Mouse (Mus musculus) neural tube, embryonic 14.5 days (tissue): ENCODE results near the gene March8. TPM values are rescaled to one million over a fixed set of nuclear protein-coding genes. Genes with fewer than 3 reads are reported as not detected.
A peak's percentile ranks its signal among the peaks of the same experiment; 100 is the strongest.

ENCODE experiments used
- ATAC-seq: fragments of 200-750 bp; cut with Nextera tagmentation; 2 replicates; pipeline ENCODE4 v1.8.0; 2017; ENCODE audit warnings: low read depth, mild to moderate bottlenecking, moderate TSS enrichment, moderate library complexity
- H3K27ac ChIP-seq: fragments of 300-500 bp; sonication (generic); 2 replicates; pipeline ENCODE4 v1.5.1; 2014; ENCODE audit warnings: low read depth, mild to moderate bottlenecking, control low read depth, low read length, moderate library complexity, mixed read lengths
- H3K27me3 ChIP-seq: fragments of 300-500 bp; sonication (generic); 2 replicates; pipeline ENCODE4 v1.6.1; 2014; ENCODE audit warnings: low read length; ENCODE audit not compliant: control insufficient read depth, insufficient read depth
- H3K36me3 ChIP-seq: fragments of 300-500 bp; sonication (generic); 2 replicates; pipeline ENCODE4 v1.6.1; 2014; ENCODE audit warnings: low read length, mixed read lengths; ENCODE audit not compliant: control insufficient read depth, insufficient read depth
- H3K4me1 ChIP-seq: fragments of 300-500 bp; sonication (generic); 2 replicates; pipeline ENCODE4 v1.6.1; 2014; ENCODE audit warnings: low read length; ENCODE audit not compliant: control insufficient read depth, insufficient read depth
- H3K4me2 ChIP-seq: fragments of 300-500 bp; sonication (generic); 2 replicates; pipeline ENCODE4 v1.6.1; 2014; ENCODE audit warnings: mild to moderate bottlenecking, low read depth, low read length, control low read depth
- H3K4me3 ChIP-seq: fragments of 300-500 bp; sonication (generic); 2 replicates; pipeline ENCODE4 v1.5.1; 2014; ENCODE audit warnings: low read depth, low read length, control low read depth, mixed read lengths
- H3K9ac ChIP-seq: fragments of 300-500 bp; sonication (generic); replicated peaks from 2 replicates; pipeline ENCODE4 v1.6.1; 2014; ENCODE audit warnings: low read depth, mild to moderate bottlenecking, control low read depth, low read length, mixed read lengths
- H3K9me3 ChIP-seq: fragments of 300-500 bp; sonication (generic); 2 replicates; pipeline ENCODE4 v1.6.1; 2016; ENCODE audit warnings: low read length; ENCODE audit not compliant: control insufficient read depth
- WGBS: fragments of 180-500 bp; shearing (Covaris S2); extraction: QIAGEN DNeasy Blood & Tissue Kit; methylation state at CpG from one replicate; pipeline ENCODE4 v1.1.7; 2014; 5-methylcytosine and 5-hydroxymethylcytosine counted together
- polyA plus RNA-seq: library from polyadenylated mRNA; unstranded; fragments of >200 nt; fragmentation: Nextera tagmentation; extraction: Ambion mirVana; gene quantifications from 2 replicates; pipeline ENCODE4 v1.2.1, GENCODE M21; 2014

March8 gene
- polyA plus RNA-seq, result 64.0 and 72.8 TPM in 2 replicates

DNA sequence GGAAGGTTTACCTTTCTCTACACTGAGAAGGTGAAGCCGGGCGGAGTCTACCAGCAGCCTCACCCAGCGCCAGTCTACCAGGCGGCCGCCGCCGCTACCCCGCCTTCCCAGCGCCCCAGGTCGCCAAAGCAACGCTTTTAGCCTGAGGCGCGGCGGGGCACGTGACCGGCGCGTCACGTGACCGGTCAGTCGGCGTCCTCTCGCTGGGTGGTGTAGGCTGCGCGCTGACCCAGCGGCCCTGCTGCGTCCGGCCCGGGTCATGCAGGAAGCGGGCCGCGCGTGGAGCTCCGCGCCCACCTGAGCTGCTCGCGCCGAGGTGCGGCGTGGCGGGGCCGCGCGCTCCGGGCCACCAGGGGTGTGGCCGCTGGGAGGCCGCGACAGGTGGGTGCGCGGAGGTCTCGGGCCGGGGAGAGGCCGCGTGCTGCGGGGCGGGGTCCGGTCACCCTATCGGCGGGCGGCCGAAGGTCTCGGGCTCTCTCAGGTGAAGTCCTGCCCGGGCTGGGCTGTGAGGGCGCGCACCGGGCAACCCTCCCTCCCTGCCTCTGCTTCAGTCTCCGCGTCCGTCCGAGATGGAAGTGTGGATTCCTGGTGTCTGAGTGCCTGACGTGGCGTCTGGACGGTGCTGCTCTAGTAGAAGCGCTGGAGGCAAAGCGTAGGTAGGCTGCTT is at the start of gene March8:
March8 (plus strand) TSS at position 190 of the 667 bp plus-strand sequence.
- H3K4me1 ChIP-seq, result peaks cover 15% of the 10 kb centered on the region
- H3K4me3 ChIP-seq, result peak within 1 kb of the TSS; percentile 96
- H3K27me3 ChIP-seq, result no peaks in the 10 kb centered on the region
- H3K4me2 ChIP-seq, result peak within 1 kb of the TSS; percentile 63
- peak within 1 kb of the TSS; percentile 67; the same call in 1 of the 2 replicates for H3K27ac ChIP-seq
- no peaks in the 10 kb centered on the region for H3K36me3 ChIP-seq
- H3K9me3 ChIP-seq, result no peaks in the 10 kb centered on the region
- peak; percentile 93 for ATAC-seq
- peak within 1 kb of the TSS; percentile 88 for H3K9ac ChIP-seq
- under 1% methylated on average over 73 of the region's 75 CpGs for WGBS

DNA sequence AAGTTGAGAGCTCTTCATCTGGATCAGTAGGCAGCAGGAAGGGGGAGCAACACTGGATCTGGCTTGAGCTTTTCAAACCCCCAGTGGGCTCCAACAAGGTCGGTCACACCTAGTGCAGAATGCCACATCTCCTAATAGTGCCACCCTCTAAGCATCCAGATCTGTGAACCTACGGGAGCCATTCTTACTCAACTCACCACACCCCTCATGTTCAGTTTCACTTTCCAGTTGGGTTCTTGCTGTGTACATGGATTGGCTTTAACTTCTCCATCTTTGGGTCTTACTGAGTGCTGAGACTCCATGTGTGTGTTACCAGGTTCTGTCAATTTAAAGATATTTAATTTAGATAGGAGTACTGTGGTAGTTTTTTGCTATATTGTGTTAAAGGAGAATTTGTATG is 26.4 kb upstream of the March8 start:
- Histone ChIP-seq H3K27ac (no peak overlapping the region), H3K9ac (no peak overlapping the region), H3K9me3 (no peaks in the 10 kb centered on the region), H3K27me3 (no peaks in the 10 kb centered on the region), H3K4me2 (no peak overlapping the region), H3K4me1 (no peaks in the 10 kb centered on the region), H3K36me3 (no peaks in the 10 kb centered on the region), H3K4me3 (no peak overlapping the region)
- no peak for ATAC-seq
- WGBS, result 90% methylated on average over 2 of the region's 2 CpGs

DNA sequence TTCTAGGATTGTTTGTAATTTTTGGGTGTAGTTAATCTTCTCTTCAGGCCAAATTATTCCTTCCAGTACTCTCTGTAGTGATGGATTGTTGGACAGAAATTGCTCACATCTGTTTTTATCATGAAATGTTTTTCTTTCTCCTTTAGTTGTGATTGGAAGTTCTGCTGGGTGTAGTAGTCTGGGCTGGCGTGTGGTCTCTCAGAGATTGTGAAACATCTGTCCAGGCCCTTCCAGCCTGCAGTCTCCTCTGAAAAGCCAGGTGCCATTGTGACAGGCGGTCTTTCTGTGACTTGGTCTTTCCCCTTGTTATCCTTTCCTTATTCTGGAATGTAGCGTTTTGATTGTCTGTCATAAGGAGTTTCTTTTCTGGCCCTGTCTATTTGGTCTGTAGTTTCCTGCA is 18.6 kb upstream of the March8 start:
- no peak for ATAC-seq
- Histone ChIP-seq H3K4me3 (no peak overlapping the region), H3K36me3 (no peaks in the 10 kb centered on the region), H3K4me1 (no peaks in the 10 kb centered on the region), H3K4me2 (no peak overlapping the region), H3K9ac (no peak overlapping the region), H3K27ac (no peak overlapping the region), H3K9me3 (no peaks in the 10 kb centered on the region), H3K27me3 (no peaks in the 10 kb centered on the region)
- 86% methylated on average over 3 of the region's 3 CpGs for WGBS

DNA sequence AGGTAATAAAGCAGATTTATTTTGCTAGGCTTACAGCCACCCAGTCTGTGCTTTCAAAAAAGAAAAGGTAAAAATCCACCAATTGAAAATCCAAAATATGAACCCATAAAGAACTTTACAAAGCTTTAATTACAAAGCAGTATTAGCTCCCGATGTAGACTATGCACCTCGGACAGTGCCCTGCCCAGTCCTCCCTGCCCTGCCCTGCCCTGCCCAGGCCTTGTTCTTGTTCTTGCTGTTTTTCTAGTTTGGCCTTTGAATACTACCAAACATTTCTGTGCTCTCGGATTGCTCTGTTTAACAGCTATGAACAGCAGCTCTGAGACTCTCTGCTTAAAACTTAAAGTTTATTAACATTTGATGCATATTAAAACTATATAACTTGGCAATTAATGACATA is 11.2 kb upstream of the March8 start:
- Histone ChIP-seq H3K4me3 (no peak overlapping the region), H3K4me1 (no peaks in the 10 kb centered on the region), H3K9ac (no peak overlapping the region), H3K4me2 (no peak overlapping the region), H3K36me3 (no peaks in the 10 kb centered on the region), H3K9me3 (no peaks in the 10 kb centered on the region), H3K27ac (no peak overlapping the region), H3K27me3 (no peaks in the 10 kb centered on the region)
- ATAC-seq, result no peak
- WGBS, result 80% methylated on average over 3 of the region's 3 CpGs

DNA sequence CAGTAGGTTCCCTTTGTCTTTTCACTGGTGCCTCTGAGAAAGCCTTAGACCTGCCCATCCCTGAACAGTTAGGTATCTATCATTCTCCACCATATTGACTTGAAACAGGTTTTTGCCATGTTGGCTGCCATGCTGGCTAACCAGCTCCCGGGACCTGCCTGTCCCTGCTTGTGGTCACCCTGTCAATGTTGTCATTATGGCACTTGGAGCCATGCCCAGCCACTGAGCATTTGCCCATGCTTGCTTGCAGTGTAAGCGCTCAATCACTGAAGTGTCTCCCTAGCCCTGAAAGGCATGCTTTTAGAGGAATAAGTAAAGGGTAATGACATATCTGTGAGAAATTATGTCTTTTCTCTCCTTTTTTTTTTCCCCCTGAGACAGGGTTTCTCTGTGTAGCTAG is 6.4 kb upstream of the March8 start:
- H3K9me3 ChIP-seq, result no peaks in the 10 kb centered on the region
- H3K27me3 ChIP-seq, result no peaks in the 10 kb centered on the region
- no peak overlapping the region for H3K4me2 ChIP-seq
- no peak overlapping the region for H3K27ac ChIP-seq
- H3K36me3 ChIP-seq, result no peaks in the 10 kb centered on the region
- no peak overlapping the region for H3K4me3 ChIP-seq
- 76% methylated on average over 2 of the region's 2 CpGs for WGBS
- no peak overlapping the region for H3K9ac ChIP-seq
- H3K4me1 ChIP-seq, result no peaks in the 10 kb centered on the region
- ATAC-seq, result no peak

DNA sequence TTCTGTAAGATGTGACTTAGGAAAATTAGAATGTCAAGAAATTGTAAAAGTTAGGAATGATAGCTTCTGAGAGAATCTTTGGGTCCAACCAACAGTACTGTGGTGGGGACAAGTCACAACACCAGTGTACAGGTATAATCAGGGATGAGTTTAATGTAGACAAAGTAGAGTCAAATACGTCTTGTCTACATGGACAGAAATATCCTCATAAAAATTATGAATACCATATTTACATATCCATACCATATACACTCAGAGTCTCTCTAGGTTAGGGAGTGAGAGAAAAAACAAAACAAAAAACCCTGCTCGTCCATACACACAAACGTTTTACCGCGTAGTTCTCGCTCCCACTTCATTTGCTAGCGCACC is 374 bp upstream of the March8 start:
- H3K36me3 ChIP-seq, result no peaks in the 10 kb centered on the region
- ATAC-seq, result no peak
- WGBS, result 2% methylated on average over 7 of the region's 7 CpGs

DNA sequence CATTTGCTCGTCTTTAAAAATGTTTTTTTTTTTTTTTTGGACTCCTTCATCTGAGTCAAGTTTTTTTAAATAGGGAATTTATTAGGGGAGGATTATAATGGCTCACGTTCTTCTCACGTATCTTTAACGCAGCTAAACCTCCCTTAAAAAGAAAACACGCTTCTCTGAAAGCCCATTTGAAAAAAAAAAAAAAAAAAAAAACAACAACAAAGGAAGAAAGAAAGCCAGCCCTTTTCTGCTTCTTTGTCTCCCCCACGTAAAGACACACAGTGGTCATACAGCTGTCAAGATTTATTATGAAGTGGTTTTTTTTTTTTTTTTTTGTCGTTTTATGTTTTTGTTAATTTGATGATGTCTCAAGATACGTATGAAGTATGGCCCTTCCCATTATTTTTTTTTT is 696 bp downstream of the March8 start:
- peak overlapping the region; percentile 63 for H3K4me2 ChIP-seq
- H3K9me3 ChIP-seq, result no peaks in the 10 kb centered on the region
- no peak for ATAC-seq
- H3K4me3 ChIP-seq, result peak overlapping the region; percentile 96
- H3K4me1 ChIP-seq, result peaks cover 15% of the 10 kb centered on the region
- H3K27me3 ChIP-seq, result no peaks in the 10 kb centered on the region
- no peak overlapping the region; the same call in 1 of the 2 replicates for H3K27ac ChIP-seq
- no peaks in the 10 kb centered on the region for H3K36me3 ChIP-seq
- peak overlapping the region; percentile 88 for H3K9ac ChIP-seq
- 7% methylated on average over 8 of the region's 8 CpGs for WGBS

More for the DNA sequence above, 374 bp upstream of the March8 start:
- Histone ChIP-seq H3K9ac (peak overlapping the region; percentile 88), H3K9me3 (no peaks in the 10 kb centered on the region), H3K4me2 (peak overlapping the region; percentile 63), H3K27ac (no peak overlapping the region), H3K4me1 (peaks cover 15% of the 10 kb centered on the region), H3K4me3 (peak overlapping the region; percentile 96), H3K27me3 (no peaks in the 10 kb centered on the region)

DNA sequence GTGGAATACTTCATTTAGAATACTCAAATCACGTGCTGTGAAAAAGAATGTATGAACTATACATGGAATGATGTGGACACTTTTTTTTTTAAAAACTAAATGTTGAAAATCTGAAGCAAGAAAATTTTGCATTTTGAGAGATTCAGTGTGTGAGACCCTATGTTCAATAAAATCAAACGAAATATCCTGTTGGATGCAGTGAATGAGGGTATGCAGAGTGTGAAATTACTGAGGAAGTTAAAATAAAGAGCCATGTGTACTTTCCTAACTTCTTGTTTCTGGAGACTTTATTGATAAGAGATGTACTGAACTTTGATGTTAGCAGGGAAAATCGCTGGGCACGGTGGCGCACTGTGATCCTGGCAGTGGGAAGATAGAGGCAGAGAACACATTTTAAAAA is 1.3 kb downstream of the March8 start:
- Histone ChIP-seq H3K27ac (no peak overlapping the region), H3K9ac (0 out of 2 replicates have a peak overlapping the region, but pooled peaks have one; percentile 2), H3K4me2 (peak overlapping the region; percentile 63), H3K4me1 (peaks cover 15% of the 10 kb centered on the region), H3K9me3 (no peaks in the 10 kb centered on the region), H3K36me3 (no peaks in the 10 kb centered on the region), H3K4me3 (peak overlapping the region; percentile 96), H3K27me3 (no peaks in the 10 kb centered on the region)
- 85% methylated on average over 5 of the region's 5 CpGs for WGBS
- no peak for ATAC-seq

DNA sequence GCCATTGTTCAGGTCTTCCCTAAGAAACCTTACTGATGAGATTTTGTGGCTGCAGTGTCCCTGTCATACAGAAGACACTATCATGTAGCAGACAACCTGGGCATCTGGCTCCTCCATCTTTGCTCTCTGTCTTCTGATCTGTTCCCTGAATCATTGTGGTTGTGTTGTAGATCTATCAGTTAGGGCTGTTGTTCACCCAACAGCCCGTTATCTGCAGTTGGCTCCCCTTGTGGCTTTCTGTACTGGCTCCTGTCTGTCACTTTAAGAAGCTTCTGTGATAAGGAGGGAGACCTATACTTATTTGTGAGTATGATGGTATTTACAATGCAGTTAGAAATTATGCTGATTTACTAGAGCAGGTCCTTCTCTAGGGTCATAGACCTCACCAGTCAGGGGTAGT is 2.7 kb downstream of the March8 start:
- peaks cover 15% of the 10 kb centered on the region for H3K4me1 ChIP-seq
- no peaks in the 10 kb centered on the region for H3K36me3 ChIP-seq
- no peaks in the 10 kb centered on the region for H3K9me3 ChIP-seq
- no peak overlapping the region for H3K9ac ChIP-seq
- H3K4me2 ChIP-seq, result no peak overlapping the region; the same call in 1 of the 2 replicates
- no peak overlapping the region for H3K4me3 ChIP-seq
- H3K27me3 ChIP-seq, result no peaks in the 10 kb centered on the region
- WGBS, result 87% methylated on average over 1 of the region's 1 CpGs
- ATAC-seq, result no peak
- no peak overlapping the region for H3K27ac ChIP-seq
